ENCODE assay signal across 9 mouse cellular contexts in the genomic region with DNA sequence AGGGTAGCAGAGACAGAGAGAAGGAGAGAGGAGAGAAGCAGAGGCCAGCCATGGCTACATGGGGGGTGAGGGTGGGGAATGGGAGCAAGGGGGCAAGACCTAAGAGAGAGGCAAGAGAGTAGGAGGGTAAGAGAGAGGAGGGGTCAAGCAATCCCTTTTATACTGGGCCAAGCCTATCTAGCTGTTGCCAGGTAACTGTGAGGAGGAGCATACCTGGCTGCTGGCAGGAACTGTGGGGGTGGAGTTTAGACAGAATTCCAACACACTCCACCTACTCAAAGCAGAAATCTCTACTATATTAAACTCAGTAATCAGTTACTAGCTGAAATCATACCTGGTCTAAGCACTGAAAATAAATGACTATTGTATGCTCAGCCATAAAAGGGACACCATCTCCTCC. TPM values are rescaled to one million over a fixed set of nuclear protein-coding genes. Genes with fewer than 3 reads are reported as not detected.
DNase-seq lines count a peak whose midpoint lies in the region; ATAC-seq and TF ChIP-seq lines count a peak whose summit lies in the region.
"Had no signal": no experiment of that assay in that cellular context is flagged by ENCODE, and none has a peak within 500 bp of the region (broad histone marks: within the 10 kb centered on the region; RNA-seq: fewer than 3 reads in every experiment).

No protein-coding gene starts in this region.

- H3K9me3 ChIP-seq in intestine, embryonic 15.5 days = no peaks in the 10 kb centered on the region
- H3K9me3 ChIP-seq in limb, embryonic 15.5 days = no peaks in the 10 kb centered on the region
- H3K9me3 ChIP-seq in stomach, embryonic 16.5 days (replicated peaks; ENCODE audit: control insufficient read depth, low read length) = no peaks in the 10 kb centered on the region

- H3K79me2 ChIP-seq in liver, adult 2 months (ENCODE audit: control insufficient read depth, insufficient read depth, low read length) = peaks cover 16% of the 10 kb centered on the region; the same call in 1 of the 2 replicates

- H3K36me3 ChIP-seq in liver, adult 2 months (ENCODE audit: control insufficient read depth, insufficient read depth, low read length) = no peaks in the 10 kb centered on the region
- no peaks in the 10 kb centered on the region for H3K36me3 ChIP-seq in intestine, embryonic 15.5 days
- no peaks in the 10 kb centered on the region for H3K36me3 ChIP-seq in limb, embryonic 15.5 days
- H3K36me3 ChIP-seq in stomach, embryonic 16.5 days (ENCODE audit: control insufficient read depth, insufficient read depth, low read length) = no peaks in the 10 kb centered on the region

- no peak overlapping the region for H3K4me3 ChIP-seq in liver, adult 2 months (ENCODE audit: insufficient read depth, low read depth, low read length)
- no peak overlapping the region for H3K4me3 ChIP-seq in intestine, embryonic 15.5 days (replicated peaks)
- H3K4me3 ChIP-seq in limb, embryonic 15.5 days = no peak overlapping the region
- peak overlapping the region; percentile 94; the same call in 1 of the 2 replicates for H3K4me3 ChIP-seq in stomach, embryonic 16.5 days (replicated peaks; ENCODE audit: low read length)

- intact Hi-C loops in left cerebral cortex, postnatal 14 days (cut with DNase I) = no loop called here

- no peak for TF ChIP-seq CTCF in liver, adult 2 months (IDR thresholded peaks at IDR 0.05; ENCODE audit: low read depth, low read length)

- no peak for TF ChIP-seq POLR2A in liver, adult 2 months (IDR thresholded peaks at IDR 0.05; ENCODE audit: extremely low read depth, insufficient read depth, low read length)

- no peaks in the 10 kb centered on the region for H3K27me3 ChIP-seq in liver, adult 2 months (ENCODE audit: control insufficient read depth, insufficient read depth, low read length)
- no peaks in the 10 kb centered on the region for H3K27me3 ChIP-seq in intestine, embryonic 15.5 days (replicated peaks)
- H3K27me3 ChIP-seq in limb, embryonic 15.5 days = no peaks in the 10 kb centered on the region
- no peaks in the 10 kb centered on the region for H3K27me3 ChIP-seq in stomach, embryonic 16.5 days (ENCODE audit: control insufficient read depth, insufficient read depth, low read length)

- H3K4me1 ChIP-seq in liver, adult 2 months (ENCODE audit: control insufficient read depth, insufficient read depth, low read length) = peaks cover 13% of the 10 kb centered on the region; the same call in 1 of the 2 replicates
- H3K4me1 ChIP-seq in intestine, embryonic 15.5 days (replicated peaks) = peaks cover 9% of the 10 kb centered on the region
- peaks cover 25% of the 10 kb centered on the region for H3K4me1 ChIP-seq in limb, embryonic 15.5 days
- H3K4me1 ChIP-seq in stomach, embryonic 16.5 days (ENCODE audit: control insufficient read depth, insufficient read depth, low read length) = peaks cover 16% of the 10 kb centered on the region

- ATAC-seq in intestine, embryonic 15.5 days = no peak
- ATAC-seq in limb, embryonic 15.5 days (ENCODE audit: insufficient number of reproducible peaks, low FRiP score, low TSS enrichment, low read depth) = no peak
- no peak for ATAC-seq in stomach, embryonic 16.5 days (ENCODE audit: insufficient read depth, low FRiP score)

- H3K27ac ChIP-seq in liver, adult 2 months (replicated peaks; ENCODE audit: insufficient read depth, low read depth, low read length) = no peak overlapping the region
- no peak overlapping the region for H3K27ac ChIP-seq in intestine, embryonic 15.5 days
- H3K27ac ChIP-seq in limb, embryonic 15.5 days = no peak overlapping the region
- H3K27ac ChIP-seq in stomach, embryonic 16.5 days (ENCODE audit: low read length) = no peak overlapping the region
- H3K27ac ChIP-seq: heart, adult 2 months; left cerebral cortex, adult 2 months had no signal

- H3K4me2 ChIP-seq in intestine, embryonic 15.5 days (replicated peaks) = peak overlapping the region; percentile 68; the same call in 1 of the 2 replicates
- peak overlapping the region; percentile 72 for H3K4me2 ChIP-seq in limb, embryonic 15.5 days
- peak overlapping the region; percentile 76 for H3K4me2 ChIP-seq in stomach, embryonic 16.5 days (ENCODE audit: low read depth, low read length)

- peak; percentile 27 for DNase-seq in liver, adult 2 months (ENCODE audit: extremely low read depth, low read depth, low spot score)
- DNase-seq in liver = no peak
- no peak for DNase-seq in left cerebral cortex, adult 11 months (ENCODE audit: low spot score)
- DNase-seq in left cerebral cortex, postnatal 14 days (ENCODE audit: low spot score in 2 of 2) = no peak
- DNase-seq: heart, adult 2 months had no signal

- H3K9ac ChIP-seq in liver, adult 2 months (ENCODE audit: low read depth, low read length) = no peak overlapping the region
- no peak overlapping the region for H3K9ac ChIP-seq in intestine, embryonic 15.5 days
- no peak overlapping the region for H3K9ac ChIP-seq in limb, embryonic 15.5 days
- H3K9ac ChIP-seq in stomach, embryonic 16.5 days (ENCODE audit: low read length) = no peak overlapping the region

RNA-seq across cellular contexts. Expression of a gene that starts 1.6 kb away (rescaled TPM):
- 49.1 and 61.8 TPM in 2 replicates for total RNA-seq in liver, adult 2 months (2014; rRNA removed)
- polyA plus RNA-seq in liver, adult 2 months (2012; rRNA removed) = 16.7 and 17.4 TPM in 2 replicates
- polyA plus RNA-seq in intestine, embryonic 15.5 days (2015; fragmentation: Nextera tagmentation; extraction: Ambion mirVana) = 51.3 and 53.7 TPM in 2 replicates
- 46.2 and 49.2 TPM in 2 replicates for polyA plus RNA-seq in limb, embryonic 15.5 days (2015; fragmentation: Nextera tagmentation; extraction: Ambion mirVana)
- polyA plus RNA-seq in stomach, embryonic 16.5 days (2015; fragmentation: Nextera tagmentation; extraction: Ambion mirVana) = 43.5 and 53.0 TPM in 2 replicates
- total RNA-seq in left cerebral cortex, postnatal 14 days (2021) = 10 to 100 TPM; 21.2 to 21.4 TPM
